11 mouse cellular contexts compared by ENCODE assay signal in the genomic region with DNA sequence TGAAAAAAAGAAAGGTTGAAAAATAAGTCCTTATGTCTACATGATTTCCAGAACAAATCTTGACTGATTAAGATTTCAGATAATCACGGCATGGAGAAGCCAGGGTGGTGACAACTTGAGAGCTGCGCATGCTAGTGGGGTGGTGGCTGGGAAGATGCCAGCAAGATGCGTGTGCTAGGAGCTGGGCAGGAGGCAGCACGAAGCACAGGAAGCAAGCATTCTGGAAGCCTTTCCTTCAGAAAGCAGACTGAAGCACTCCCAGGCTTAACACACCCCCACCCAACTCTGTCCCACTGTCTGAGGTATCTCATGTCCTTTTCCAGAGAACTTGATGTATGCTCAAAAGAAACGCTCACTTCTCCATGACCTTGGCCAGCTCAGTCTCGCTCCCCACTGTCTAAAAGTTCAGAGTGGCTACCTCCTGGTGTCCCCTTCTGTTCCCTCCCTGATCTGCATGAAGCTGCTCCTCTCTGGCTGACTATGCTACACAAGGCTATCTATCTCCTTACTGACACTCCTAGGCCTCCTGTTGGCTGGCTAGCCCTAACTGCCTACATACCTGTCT. TPM values are rescaled to one million over a fixed set of nuclear protein-coding genes. Genes with fewer than 3 reads are reported as not detected.
DNase-seq lines count a peak whose midpoint lies in the region; ATAC-seq and TF ChIP-seq lines count a peak whose summit lies in the region.
"Had no signal": no experiment of that assay in that cellular context is flagged by ENCODE, and none has a peak within 500 bp of the region (broad histone marks: within the 10 kb centered on the region; RNA-seq: fewer than 3 reads in every experiment).

No protein-coding gene starts in this region.

- H3K9ac ChIP-seq in forebrain, postnatal 0 days = no peak overlapping the region

- no peaks in the 10 kb centered on the region for H3K9me3 ChIP-seq in forebrain, postnatal 0 days (ENCODE audit: low read length)

- H3K36me3 ChIP-seq in forebrain, postnatal 0 days (ENCODE audit: insufficient read depth) = peaks cover 7% of the 10 kb centered on the region; the same call in 1 of the 2 replicates

- no peak overlapping the region for H3K27ac ChIP-seq in forebrain, postnatal 0 days (ENCODE audit: low read depth, low read length)
- H3K27ac ChIP-seq: macrophage had no signal

- no peak overlapping the region for H3K4me2 ChIP-seq in forebrain, postnatal 0 days (ENCODE audit: low read depth)

- H3K4me3 ChIP-seq in forebrain, postnatal 0 days (ENCODE audit: low read depth, low read length) = no peak overlapping the region

- TF ChIP-seq CTCF in forebrain, postnatal 0 days (IDR thresholded peaks at IDR 0.05; ENCODE audit: low read depth) = no peak

- no peaks in the 10 kb centered on the region for H3K4me1 ChIP-seq in forebrain, postnatal 0 days (ENCODE audit: insufficient read depth)

- no peaks in the 10 kb centered on the region for H3K27me3 ChIP-seq in forebrain, postnatal 0 days (ENCODE audit: insufficient read depth, low read length)

- 53% methylated on average over 6 of the region's 6 CpGs for WGBS in forebrain, postnatal 0 days

- peak; percentile 28 to 71 for DNase-seq in frontal cortex, adult 2 months (ENCODE audit: extremely low spot score in 1 of 2, low spot score in 1 of 2)
- DNase-seq in frontal cortex, postnatal 14 days (ENCODE audit: low spot score in 2 of 2) = no peak
- DNase-seq in forebrain, postnatal 0 days = peak; percentile 53
- peak; percentile 65 for DNase-seq in layer of hippocampus, adult 9-11 months
- peak; percentile 34 for DNase-seq in right cerebral cortex, postnatal 25 days
- no peak for DNase-seq in ovary, postnatal 36 days (ENCODE audit: low spot score)
- DNase-seq in heart, adult 9 months (ENCODE audit: low spot score in 2 of 2) = no peak
- DNase-seq: cerebellum, adult 11-12 months; kidney, postnatal 14 days had no signal

- peak; percentile 78 for ATAC-seq in forebrain, postnatal 0 days
- ATAC-seq: intestine, postnatal 0 days had no signal

RNA-seq across cellular contexts. Expression of a gene that starts 52.1 kb away (rescaled TPM):
- polyA plus RNA-seq in frontal cortex, adult 2 months (2012; rRNA removed) = 38.8 and 40.6 TPM in 2 replicates
- 39.7 and 57.0 TPM in 2 replicates for total RNA-seq in forebrain, postnatal 0 days (2014; rRNA removed)
- polyA plus RNA-seq in forebrain, postnatal 0 days (2015; fragmentation: Nextera tagmentation; extraction: Ambion mirVana) = 11.2 and 21.3 TPM in 2 replicates

Comparison
In these comparisons a context has a peak if more than half of its experiments do, and no peak if none do; other contexts are left out.
1. DNase-seq: peak in frontal cortex, adult 2 months (2 of 2), forebrain, postnatal 0 days (single experiment), layer of hippocampus, adult 9-11 months (single experiment) and right cerebral cortex, postnatal 25 days (single experiment); none in frontal cortex, postnatal 14 days (0 of 2), ovary, postnatal 36 days (single experiment) and heart, adult 9 months (0 of 2).